Mouse (Mus musculus): ENCODE results near the gene Zfp58.
"Not testable (repeated sequence)": the region's sequence is repeated elsewhere in the genome, so short reads cannot be mapped to it uniquely, and the experiment has no call there.

Gene Zfp58

GRCm38 (mm10) chr13:67500084-67500719 is at the start of gene Zfp58:
Zfp58 (minus strand) TSS chr13:67500555.
- peak; percentile 23 for DNase-seq (ENCODE audit: low spot score)

- no peak for DNase-seq (ENCODE audit: low spot score)
These were observed 45.6 kb upstream of the Zfp58 start for GRCm38 (mm10) chr13:67545941-67546340.

- no peak for DNase-seq (ENCODE audit: low spot score)
These were observed 26.8 kb upstream of the Zfp58 start for GRCm38 (mm10) chr13:67527049-67527730.

GRCm38 (mm10) chr13:67525753-67526410 is 25.5 kb upstream of the Zfp58 start, which contains the start of the genes Gm26965 and Zfp87:
Gm26965 (minus strand) TSS chr13:67526151.
Zfp87 (minus strand) TSS chr13:67526177.
- DNase-seq (ENCODE audit: low spot score): peak; percentile 52

- no peak for DNase-seq (ENCODE audit: low spot score)
These were observed 553 bp upstream of the Zfp58 start for GRCm38 (mm10) chr13:67500908-67501307.

GRCm38 (mm10) chr13:67495631-67496030 is 4.7 kb downstream of the Zfp58 start:
- no peak for DNase-seq (ENCODE audit: low spot score)

GRCm38 (mm10) chr13:67484424-67484811 is 15.9 kb downstream of the Zfp58 start:
- DNase-seq (ENCODE audit: low spot score): no peak

GRCm38 (mm10) chr13:67483625-67484423 is 16.5 kb downstream of the Zfp58 start, which contains the start of gene Zfp874b:
Zfp874b (minus strand) TSS chr13:67484258.
- DNase-seq (ENCODE audit: low spot score): peak; percentile 39

GRCm38 (mm10) chr13:67481528-67481927 is 18.8 kb downstream of the Zfp58 start:
- no peak for DNase-seq (ENCODE audit: low spot score)

- DNase-seq (ENCODE audit: low spot score): no peak
These were observed 31.1 kb downstream of the Zfp58 start for GRCm38 (mm10) chr13:67469274-67469673.

GRCm38 (mm10) chr13:67463506-67464185 is 36.7 kb downstream of the Zfp58 start:
- not testable (repeated sequence) for DNase-seq (ENCODE audit: low spot score)

GRCm38 (mm10) chr13:67452021-67452309 is 48.4 kb downstream of the Zfp58 start:
- no peak for DNase-seq (ENCODE audit: low spot score)

GRCm38 (mm10) chr13:67451172-67452020 is 49.0 kb downstream of the Zfp58 start, which contains the start of gene Zfp874a:
Zfp874a (minus strand) TSS chr13:67451624.
- peak; percentile 22 for DNase-seq (ENCODE audit: low spot score)
